Mouse (Mus musculus) heart, postnatal 0 days (tissue): ENCODE measurements around the gene Atp5f1. TPM values are rescaled to one million over a fixed set of nuclear protein-coding genes. Genes with fewer than 3 reads are reported as not detected.
A peak's percentile ranks its signal among the peaks of the same experiment; 100 is the strongest.

Source experiments
- ATAC-seq: fragments of 200-750 bp; cut with Nextera tagmentation; 2 replicates; pipeline ENCODE4 v1.8.0; 2017; ENCODE audit warnings: low read depth, moderate number of reproducible peaks, moderate library complexity; ENCODE audit not compliant: insufficient read depth
- DNase-seq: peaks from one replicate; pipeline ENCODE4 v3.0.0-alpha.2; 2016; ENCODE audit warnings: low spot score
- H3K27ac ChIP-seq: fragments of 300-500 bp; sonication (generic); 2 replicates; pipeline ENCODE4 v1.5.1; 2014; ENCODE audit warnings: low read depth, mild to moderate bottlenecking
- H3K27me3 ChIP-seq: fragments of 300-500 bp; sonication (generic); 2 replicates; pipeline ENCODE4 v1.6.1; 2014; ENCODE audit warnings: low read length, mixed read lengths; ENCODE audit not compliant: control insufficient read depth, insufficient read depth
- H3K36me3 ChIP-seq: fragments of 300-500 bp; sonication (generic); replicated peaks from 2 replicates; pipeline ENCODE4 v1.6.1; 2014; ENCODE audit warnings: low read length, mixed read lengths; ENCODE audit not compliant: control insufficient read depth, insufficient read depth
- H3K4me1 ChIP-seq: fragments of 300-500 bp; sonication (generic); 2 replicates; pipeline ENCODE4 v1.6.1; 2014; ENCODE audit warnings: antibody characterized with exemption; ENCODE audit not compliant: control insufficient read depth, insufficient read depth
- H3K4me2 ChIP-seq: fragments of 300-500 bp; sonication (generic); 2 replicates; pipeline ENCODE4 v1.6.1; 2014; ENCODE audit warnings: low read depth, mild to moderate bottlenecking, low read length, moderate library complexity
- H3K4me3 ChIP-seq: fragments of 300-500 bp; sonication (generic); 2 replicates; pipeline ENCODE4 v1.5.1; 2014; ENCODE audit warnings: low read depth, low read length
- H3K9ac ChIP-seq: fragments of 300-500 bp; sonication (generic); replicated peaks from 2 replicates; pipeline ENCODE4 v1.6.1; 2014; ENCODE audit warnings: low read depth, low read length, mixed read lengths
- H3K9me3 ChIP-seq: fragments of 300-500 bp; sonication (generic); replicated peaks from 2 replicates; pipeline ENCODE4 v1.6.1; 2016; ENCODE audit warnings: low read length; ENCODE audit not compliant: control insufficient read depth
- CTCF ChIP-seq: IDR thresholded peaks from 2 replicates; pipeline ENCODE4 v1.5.1; 2016; ENCODE audit warnings: antibody characterized with exemption, control low read depth, low read depth
- EP300 ChIP-seq: IDR thresholded peaks from 2 replicates; pipeline ENCODE4 v1.6.1; 2016; ENCODE audit warnings: antibody characterized with exemption, low read depth
- WGBS: fragments of 180-500 bp; shearing (Covaris S2); extraction: QIAGEN DNeasy Blood & Tissue Kit; methylation state at CpG from one replicate; pipeline ENCODE4 v1.1.7; 2014; 5-methylcytosine and 5-hydroxymethylcytosine counted together
- polyA plus RNA-seq: library from polyadenylated mRNA; unstranded; fragments of >200 nt; fragmentation: Nextera tagmentation; extraction: Ambion mirVana; gene quantifications from 2 replicates; pipeline ENCODE4 v1.2.1, GENCODE M21; 2015
- total RNA-seq: library from RNA; depleted of rRNA; stranded (reverse); fragments of >200 nt; gene quantifications from 2 replicates; pipeline ENCODE4 v1.2.3, GENCODE M21; 2014; ENCODE audit warnings: low replicate concordance

Gene Atp5f1
- total and polyA plus RNA-seq, 2 experiments from 2014 or later: 751 to 1,577 TPM

DNA sequence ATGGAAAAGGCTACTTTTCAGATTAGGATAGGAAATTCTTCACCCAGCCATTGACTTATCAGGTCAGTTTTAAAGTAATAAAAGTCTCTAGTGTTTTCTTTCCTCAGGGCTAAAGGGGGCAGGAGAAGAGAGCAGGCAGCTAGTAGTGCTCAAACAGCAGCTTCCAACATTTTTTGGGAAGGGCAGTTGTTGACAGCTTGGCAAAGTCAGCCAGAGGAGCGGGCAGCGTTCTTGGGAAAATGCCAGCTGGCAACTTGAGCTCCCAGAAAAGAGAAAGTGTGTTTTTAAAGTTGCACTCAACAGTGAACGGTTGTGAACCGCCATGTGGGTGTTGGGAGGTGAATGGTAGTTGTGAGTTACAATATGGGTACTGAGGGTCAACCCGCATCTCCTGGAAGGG, 24.9 kb downstream of the Atp5f1 start:
- 28% methylated on average over 5 of the region's 5 CpGs for WGBS

DNA sequence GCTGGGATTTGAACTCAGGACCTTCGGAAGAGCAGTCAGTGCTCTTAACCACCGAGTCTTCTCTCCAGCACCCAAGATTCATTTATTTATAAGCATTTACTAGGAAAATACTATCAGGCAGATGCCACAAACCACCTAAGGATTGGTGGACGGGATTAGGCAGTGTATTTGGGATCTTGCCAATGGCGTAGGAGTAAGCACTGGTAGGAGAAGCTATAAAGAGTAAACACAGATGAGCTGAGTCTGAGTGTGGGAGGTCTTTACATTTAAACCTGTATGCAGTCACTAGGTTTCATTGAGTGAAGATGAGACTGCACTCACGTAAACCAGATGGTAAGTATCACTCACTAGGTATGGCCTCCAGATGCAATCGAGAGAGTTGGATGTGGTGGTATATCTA, 26.0 kb downstream of the Atp5f1 start:
- Histone ChIP-seq H3K9me3 (no peaks in the 10 kb centered on the region), H3K9ac (no peak overlapping the region), H3K4me3 (no peak overlapping the region), H3K4me2 (no peak overlapping the region), H3K36me3 (peaks cover 4% of the 10 kb centered on the region; the same call in 1 of the 2 replicates), H3K4me1 (no peaks in the 10 kb centered on the region), H3K27me3 (no peaks in the 10 kb centered on the region), H3K27ac (peak overlapping the region; percentile 76; the same call in 1 of the 2 replicates)
- ATAC-seq (no peak), DNase-seq (no peak)
- WGBS: 84% methylated on average over 6 of the region's 6 CpGs
- no peak for TF ChIP-seq EP300
- TF ChIP-seq CTCF: no peak

More for the DNA sequence above, 24.9 kb downstream of the Atp5f1 start:
- Histone ChIP-seq H3K9ac (no peak overlapping the region), H3K27me3 (no peaks in the 10 kb centered on the region), H3K4me3 (no peak overlapping the region), H3K9me3 (no peaks in the 10 kb centered on the region), H3K27ac (peak overlapping the region; percentile 76), H3K4me1 (no peaks in the 10 kb centered on the region), H3K4me2 (peak overlapping the region; percentile 13; the same call in 1 of the 2 replicates), H3K36me3 (peaks cover 4% of the 10 kb centered on the region; the same call in 1 of the 2 replicates)
- DNase-seq (peak; percentile 81), ATAC-seq (peak; percentile 81)
- 0 out of 2 replicates have a peak, but pooled peaks have one; percentile 18 for TF ChIP-seq EP300
- TF ChIP-seq CTCF: no peak

DNA sequence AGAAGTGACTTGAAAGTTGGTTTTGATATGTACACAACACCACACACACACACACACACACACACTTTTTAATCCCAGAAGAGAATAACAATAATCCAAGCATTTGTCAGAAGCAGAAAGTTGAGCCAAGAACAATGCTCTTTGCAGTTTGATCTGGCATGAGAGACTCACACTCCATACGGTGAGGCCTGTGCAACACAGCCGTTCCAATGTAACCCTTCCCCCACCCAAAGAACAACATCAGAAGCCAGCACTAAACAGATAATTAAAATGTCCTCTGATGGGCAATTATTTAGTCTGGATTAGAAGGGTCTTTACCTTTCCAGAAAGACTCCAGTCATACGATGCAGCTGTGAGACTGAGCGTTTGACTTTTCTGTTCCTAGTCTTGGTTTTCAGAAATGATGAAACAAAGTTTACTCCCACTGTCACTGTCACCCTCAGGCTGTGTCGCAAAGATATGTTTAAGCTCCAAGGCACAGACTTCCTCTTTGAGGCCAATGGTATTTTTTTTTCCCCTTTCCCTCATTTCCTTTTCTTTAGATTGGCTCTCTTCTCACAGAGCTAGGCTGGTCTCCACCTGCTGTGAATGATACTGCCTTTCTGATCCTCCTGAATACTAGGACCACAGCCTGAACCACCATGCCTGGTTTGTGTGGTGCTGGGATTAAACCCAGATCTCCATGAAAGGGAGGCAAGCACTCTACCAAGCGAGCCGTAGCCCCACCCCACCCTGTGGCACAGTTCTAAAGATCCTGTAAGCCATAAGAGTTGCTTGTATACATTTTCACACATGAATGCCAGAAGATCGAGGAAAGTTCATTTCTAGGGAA, 27.4 kb downstream of the Atp5f1 start, which contains the start of gene I830077J02Rik:
Gene I830077J02Rik, minus strand, starts transcription at position 425 of the 832 bp plus-strand sequence.
- Histone ChIP-seq H3K4me3 (no peak within 1 kb of the TSS), H3K4me2 (no peak within 1 kb of the TSS), H3K9me3 (no peaks in the 10 kb centered on the region), H3K36me3 (no peaks in the 10 kb centered on the region; the same call in 1 of the 2 replicates), H3K4me1 (no peaks in the 10 kb centered on the region), H3K27ac (0 out of 2 replicates have a peak within 1 kb of the TSS, but pooled peaks have one; percentile 20), H3K9ac (no peak within 1 kb of the TSS), H3K27me3 (no peaks in the 10 kb centered on the region)
- TF ChIP-seq EP300: no peak
- no peak for TF ChIP-seq CTCF
- 67% methylated on average over 8 of the region's 8 CpGs for WGBS
- ATAC-seq: no peak
- peak; percentile 36 for DNase-seq

DNA sequence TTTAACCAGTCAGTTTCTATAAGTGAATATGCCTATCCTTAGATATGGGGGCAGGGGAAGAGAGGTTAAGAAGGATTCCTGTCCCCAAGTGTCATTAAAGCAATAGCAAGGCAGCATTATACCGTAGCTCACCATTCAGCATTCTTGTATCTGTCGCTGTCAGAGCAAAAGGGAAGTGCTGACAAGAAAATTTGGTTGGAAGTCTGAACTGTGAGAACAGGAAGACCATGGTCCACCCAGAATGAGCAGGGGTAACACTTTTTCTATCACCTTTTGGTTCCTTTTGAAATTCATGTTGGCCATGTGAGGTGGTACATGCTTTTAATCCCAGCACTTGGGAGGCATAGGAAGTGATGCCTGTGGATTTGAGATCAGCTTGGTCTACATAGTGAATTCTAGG, 28.8 kb downstream of the Atp5f1 start:
- TF ChIP-seq EP300 (no peak), CTCF (no peak)
- Histone ChIP-seq H3K4me2 (no peak overlapping the region), H3K27ac (no peak overlapping the region), H3K9ac (no peak overlapping the region), H3K9me3 (no peaks in the 10 kb centered on the region), H3K27me3 (no peaks in the 10 kb centered on the region), H3K36me3 (no peaks in the 10 kb centered on the region), H3K4me3 (no peak overlapping the region), H3K4me1 (no peaks in the 10 kb centered on the region)
- 77% methylated on average over 2 of the region's 2 CpGs for WGBS
- ATAC-seq: no peak
- no peak for DNase-seq

DNA sequence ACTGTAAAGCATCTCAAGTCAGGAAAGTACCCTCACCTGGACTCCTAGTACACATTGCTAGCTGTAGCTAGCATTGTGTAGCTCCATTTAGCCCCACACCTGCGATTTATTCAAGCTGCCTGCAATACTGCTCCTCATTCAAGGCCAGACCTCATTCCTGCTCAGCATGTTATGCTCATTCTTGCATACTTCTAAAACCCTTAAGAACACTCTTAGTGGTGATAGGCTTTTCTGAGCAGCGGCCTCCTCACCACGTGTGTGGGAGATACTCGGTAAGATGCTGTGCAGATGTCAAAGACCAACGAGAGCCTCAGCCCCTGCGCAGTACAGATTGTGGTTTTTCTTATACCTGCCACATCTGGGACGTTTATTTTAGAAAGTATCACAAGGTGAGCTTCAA, 30.1 kb downstream of the Atp5f1 start:
- Histone ChIP-seq H3K36me3 (no peaks in the 10 kb centered on the region), H3K4me1 (no peaks in the 10 kb centered on the region), H3K27me3 (no peaks in the 10 kb centered on the region), H3K4me2 (no peak overlapping the region), H3K4me3 (no peak overlapping the region), H3K9me3 (no peaks in the 10 kb centered on the region), H3K27ac (no peak overlapping the region), H3K9ac (no peak overlapping the region)
- 68% methylated on average over 7 of the region's 7 CpGs for WGBS
- DNase-seq (no peak), ATAC-seq (no peak)
- no peak for TF ChIP-seq EP300
- no peak for TF ChIP-seq CTCF
